Mouse (Mus musculus) CH12.LX (cell line): ENCODE data around the gene Samd14.

Experiments used
- CHD2 ChIP-seq: IDR thresholded peaks from 2 replicates; pipeline ENCODE4 v1.6.1; 2011; ENCODE audit warnings: low read length, improper control_type of control experiment
- CTCF ChIP-seq, 2 experiments: IDR thresholded peaks in 1 of 2; conservative IDR thresholded peaks in 1 of 2; 2 replicates each; pipeline ENCODE4 v1.5.1; 2011 to 2012; ENCODE audit warnings: low read depth in 2 of 2, low read length in 2 of 2, improper control_type of control experiment in 1 of 2, inconsistent platforms in 1 of 2, mild to moderate bottlenecking in 1 of 2, moderate library complexity in 1 of 2
- EP300 ChIP-seq: IDR thresholded peaks from 2 replicates; pipeline ENCODE4 v1.6.1; 2011; ENCODE audit warnings: low read length, improper control_type of control experiment
- JUN ChIP-seq: IDR thresholded peaks from 2 replicates; pipeline ENCODE4 v1.6.1; 2011; ENCODE audit warnings: low read depth, mild to moderate bottlenecking, low read length, improper control_type of control experiment, moderate library complexity; ENCODE audit not compliant: insufficient read depth
- MYC ChIP-seq: IDR thresholded peaks from 2 replicates; pipeline ENCODE4 v1.6.1; 2011; ENCODE audit warnings: low read depth, mild to moderate bottlenecking, improper control_type of control experiment, low read length
- TBP ChIP-seq: conservative IDR thresholded peaks from 2 replicates; pipeline ENCODE4 v1.6.1; 2011; ENCODE audit warnings: low read depth, low read length, improper control_type of control experiment
- TCF12 ChIP-seq: IDR thresholded peaks from 2 replicates; pipeline ENCODE4 v1.6.1; 2014; ENCODE audit warnings: low read depth, mild to moderate bottlenecking, inconsistent platforms, low read length, improper control_type of control experiment

DNA sequence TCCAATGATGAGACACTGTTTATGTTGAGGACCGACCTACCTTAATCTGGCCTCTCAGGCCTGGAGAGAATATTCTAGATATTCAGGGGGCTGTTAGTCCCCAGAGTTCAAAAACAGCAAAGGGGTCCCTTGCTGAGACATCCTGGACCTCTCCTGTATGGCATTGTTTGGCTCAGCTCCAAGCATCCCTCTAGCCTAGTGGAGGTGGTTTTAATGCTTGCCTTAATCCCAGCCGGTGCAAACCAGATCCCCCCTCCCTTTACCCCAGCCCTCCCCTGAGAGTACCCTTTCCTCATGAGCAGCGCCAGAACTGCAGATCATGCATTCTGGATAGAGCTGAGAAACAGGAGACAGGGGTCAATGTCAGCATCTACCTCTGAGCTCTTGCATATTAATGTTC is 2.8 kb downstream of the Samd14 start:
- TF ChIP-seq CTCF (conservative IDR thresholded peaks at IDR 0.05 in 1 of 2, IDR thresholded peaks at IDR 0.05 in 1 of 2; ENCODE audit: low read depth in 2 of 2, low read length in 2 of 2) (no peak), JUN (no peak), TBP (no peak), EP300 (no peak), CHD2 (no peak), TCF12 (no peak), MYC (no peak)
